Mouse (Mus musculus) C2C12 (cell line): ENCODE measurements at regions not wholly inside any gene's neighbourhood (a gene's known extent, or its start where the extent isn't known, plus 50 kb on each side); places are given as distances from the start of the nearest gene placed in this dataset.

ENCODE experiments used
- H3K27me3 ChIP-seq: one replicate; pipeline ENCODE4 v1.6.1; 2011; ENCODE audit not compliant: control insufficient read depth, insufficient read depth, insufficient read length
- H3K36me3 ChIP-seq: one replicate; pipeline ENCODE4 v1.6.1; 2011; ENCODE audit not compliant: control insufficient read depth, insufficient read depth
- H3K4me3 ChIP-seq: one replicate; pipeline ENCODE4 v1.5.1; 2011; ENCODE audit warnings: mild to moderate bottlenecking, control low read depth; ENCODE audit not compliant: poor library complexity, insufficient read depth, severe bottlenecking
- H3K79me2 ChIP-seq: one replicate; pipeline ENCODE4 v1.6.1; 2011; ENCODE audit not compliant: control insufficient read depth, insufficient read depth
- H3K79me3 ChIP-seq: one replicate; pipeline ENCODE4 v1.6.1; 2011; ENCODE audit warnings: low read depth, control low read depth
- H3ac ChIP-seq: one replicate; pipeline ENCODE3; 2011; ENCODE audit warnings: low read depth; ENCODE audit not compliant: control insufficient read depth, insufficient read length
- CEBPB ChIP-seq: IDR thresholded peaks from one replicate; pipeline ENCODE4 v1.6.1; 2011; ENCODE audit warnings: low read depth, mild to moderate bottlenecking, control low read depth, moderate library complexity
- CTCF ChIP-seq: IDR thresholded peaks from one replicate; pipeline ENCODE4 v1.5.1; 2011; ENCODE audit not compliant: control insufficient read depth, insufficient read depth, insufficient read length
- FOSL1 ChIP-seq: IDR thresholded peaks from one replicate; pipeline ENCODE4 v1.8.0; 2011; ENCODE audit warnings: mild to moderate bottlenecking, low read length; ENCODE audit not compliant: poor library complexity, insufficient read depth, severe bottlenecking
- MAX ChIP-seq: IDR thresholded peaks from one replicate; pipeline ENCODE4 v1.6.1; 2011; ENCODE audit warnings: mild to moderate bottlenecking, control low read depth
- MYOD1 ChIP-seq: IDR thresholded peaks from one replicate; pipeline ENCODE4 v1.6.1; 2011; ENCODE audit warnings: low read depth; ENCODE audit not compliant: control insufficient read depth, insufficient read length
- MYOG ChIP-seq: IDR thresholded peaks from one replicate; pipeline ENCODE4 v1.6.1; 2011; ENCODE audit not compliant: control insufficient read depth, insufficient read length; ENCODE audit errors: extremely low read depth
- USF1 ChIP-seq: IDR thresholded peaks from one replicate; pipeline ENCODE4 v1.6.1; 2011; ENCODE audit warnings: low read depth, mild to moderate bottlenecking, control low read depth, moderate library complexity

- no peaks in the 10 kb centered on the region for H3K36me3 ChIP-seq
- TF ChIP-seq MYOG (no peak), MYOD1 (no peak), CEBPB (no peak), USF1 (no peak), FOSL1 (no peak), MAX (no peak), CTCF (no peak)
- no peaks in the 10 kb centered on the region for H3K79me3 ChIP-seq
- H3K79me2 ChIP-seq, result no peaks in the 10 kb centered on the region
- H3K27me3 ChIP-seq, result no peaks in the 10 kb centered on the region
- no peak overlapping the region for H3ac ChIP-seq
- H3K4me3 ChIP-seq, result no peak overlapping the region
These were observed 62.0 kb upstream of the Rtl1 start for GRCm38 (mm10) chr12:109662179-109662578.

- Histone ChIP-seq H3K4me3 (no peak overlapping the region), H3ac (no peak overlapping the region), H3K27me3 (peaks cover 7% of the 10 kb centered on the region), H3K79me3 (no peaks in the 10 kb centered on the region), H3K79me2 (no peaks in the 10 kb centered on the region), H3K36me3 (no peaks in the 10 kb centered on the region)
- TF ChIP-seq MAX, result no peak
- no peak for TF ChIP-seq CEBPB
- TF ChIP-seq MYOG, result no peak
- no peak for TF ChIP-seq MYOD1
- no peak for TF ChIP-seq CTCF
- TF ChIP-seq FOSL1, result no peak
- TF ChIP-seq USF1, result no peak
These were observed 74.6 kb upstream of the Rtl1 start for GRCm38 (mm10) chr12:109674766-109675165.

GRCm38 (mm10) chr12:109694046-109694445 is 93.9 kb upstream of the Rtl1 start:
- Histone ChIP-seq H3K27me3 (no peaks in the 10 kb centered on the region), H3K79me3 (no peaks in the 10 kb centered on the region), H3K4me3 (no peak overlapping the region), H3ac (no peak overlapping the region), H3K36me3 (no peaks in the 10 kb centered on the region), H3K79me2 (no peaks in the 10 kb centered on the region)
- TF ChIP-seq MAX (no peak), FOSL1 (no peak), CEBPB (no peak), MYOG (no peak), CTCF (no peak), MYOD1 (no peak), USF1 (no peak)

- Histone ChIP-seq H3K79me3 (no peaks in the 10 kb centered on the region), H3K27me3 (no peaks in the 10 kb centered on the region), H3K79me2 (no peaks in the 10 kb centered on the region), H3K4me3 (no peak overlapping the region), H3ac (no peak overlapping the region), H3K36me3 (no peaks in the 10 kb centered on the region)
- TF ChIP-seq MYOD1, result no peak
- no peak for TF ChIP-seq MAX
- no peak for TF ChIP-seq FOSL1
- TF ChIP-seq MYOG, result no peak
- no peak for TF ChIP-seq USF1
- TF ChIP-seq CTCF, result no peak
- TF ChIP-seq CEBPB, result no peak
These were observed 94.8 kb upstream of the Rtl1 start for GRCm38 (mm10) chr12:109694801-109695430.

- H3K79me3 ChIP-seq, result no peaks in the 10 kb centered on the region
- H3K79me2 ChIP-seq, result no peaks in the 10 kb centered on the region
- H3ac ChIP-seq, result no peak overlapping the region
- H3K36me3 ChIP-seq, result no peaks in the 10 kb centered on the region
- TF ChIP-seq MYOG (no peak), MAX (no peak), CEBPB (no peak), USF1 (no peak), CTCF (no peak), MYOD1 (no peak), FOSL1 (no peak)
- H3K27me3 ChIP-seq, result no peaks in the 10 kb centered on the region
- no peak overlapping the region for H3K4me3 ChIP-seq
These were observed 106.7 kb upstream of the Rtl1 start for GRCm38 (mm10) chr12:109706820-109707219.

- Histone ChIP-seq H3K27me3 (no peaks in the 10 kb centered on the region), H3K79me2 (no peaks in the 10 kb centered on the region), H3ac (no peak overlapping the region), H3K79me3 (no peaks in the 10 kb centered on the region), H3K36me3 (no peaks in the 10 kb centered on the region), H3K4me3 (no peak overlapping the region)
- no peak for TF ChIP-seq MAX
- TF ChIP-seq CTCF, result no peak
- no peak for TF ChIP-seq MYOD1
- TF ChIP-seq USF1, result no peak
- no peak for TF ChIP-seq FOSL1
- no peak for TF ChIP-seq MYOG
- TF ChIP-seq CEBPB, result no peak
These were observed 109.5 kb upstream of the Rtl1 start for GRCm38 (mm10) chr12:109709661-109710060.
